Mouse (Mus musculus): ENCODE data around the gene Dyrk2.

Gene Dyrk2

DNA sequence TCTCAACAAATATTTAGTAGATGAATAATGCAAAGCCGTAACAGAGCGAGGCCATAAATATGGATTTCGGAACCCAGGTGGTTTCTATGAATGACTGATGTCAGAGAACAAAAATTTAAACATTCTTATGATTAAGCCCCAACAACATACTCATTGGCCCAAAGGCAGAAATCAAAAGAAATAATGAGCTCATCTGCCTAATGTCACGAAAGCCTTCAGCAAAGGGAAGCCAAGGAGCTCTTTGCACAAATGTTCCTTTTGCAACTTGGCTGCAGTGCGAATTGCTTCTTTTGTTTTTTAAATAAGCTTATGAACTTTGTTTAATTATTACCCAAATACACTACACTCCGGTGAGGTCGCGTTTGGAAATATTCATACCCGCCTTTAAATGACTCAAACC lies 29.4 kb downstream of the Dyrk2 start:
- no peak for DNase-seq

DNA sequence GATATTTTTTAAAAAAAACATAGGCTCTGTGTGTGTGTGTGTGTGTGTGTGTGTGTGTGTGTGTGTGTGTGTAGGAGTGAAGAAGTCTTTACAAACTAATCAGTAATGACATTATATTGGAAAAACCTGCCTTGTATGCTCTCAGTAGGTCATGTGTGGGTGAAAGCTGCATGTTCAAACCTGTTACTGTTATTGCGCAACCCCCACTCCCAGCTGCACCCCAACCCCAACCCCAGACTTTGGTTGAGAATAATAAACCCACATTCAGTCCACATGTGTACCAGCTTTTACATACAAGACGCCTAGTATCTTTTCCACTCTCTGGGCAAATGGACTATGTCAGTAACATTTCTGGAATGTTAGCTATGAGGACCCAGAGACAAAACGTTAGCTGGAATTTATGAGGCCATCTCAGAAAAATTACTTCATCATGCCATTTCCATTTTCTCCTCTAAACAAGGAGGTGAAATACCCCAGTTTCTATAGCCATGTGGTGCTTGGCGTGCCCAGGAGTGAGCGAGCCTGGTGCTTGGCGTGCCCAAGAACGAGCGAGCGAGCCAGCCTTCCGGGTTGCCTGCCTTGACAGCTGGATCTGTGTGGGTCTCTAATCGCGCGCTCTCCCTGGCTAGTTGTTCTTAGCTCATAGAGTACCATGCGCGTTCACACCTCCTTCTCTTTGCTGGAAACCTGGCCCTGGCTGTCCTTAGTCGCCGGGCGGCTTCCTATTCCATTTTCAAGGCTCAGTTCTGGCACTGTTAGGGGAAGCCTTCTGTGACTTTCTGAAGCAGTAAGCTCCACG lies 30.5 kb downstream of the Dyrk2 start:
- no peak for DNase-seq

DNA sequence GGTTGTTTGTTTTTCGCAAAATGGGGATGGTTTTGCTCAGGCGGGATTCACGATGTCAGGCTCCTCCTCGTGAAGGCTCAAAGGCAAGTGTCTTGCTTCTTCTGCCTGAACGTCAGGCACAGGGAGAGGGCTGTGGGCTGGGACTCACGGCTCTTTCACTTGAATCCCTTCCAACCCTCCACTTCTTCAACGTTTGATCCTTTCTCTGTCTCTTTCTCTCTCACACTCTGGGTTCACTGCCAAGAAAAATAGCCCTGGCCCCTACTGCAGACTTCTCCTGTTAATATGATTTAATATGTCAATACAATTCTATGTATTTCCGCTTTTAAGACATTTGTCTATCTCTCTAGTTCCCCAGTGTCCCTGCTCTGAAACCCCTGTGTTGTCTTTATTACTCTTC lies 32.4 kb downstream of the Dyrk2 start:
- no peak for DNase-seq

DNA sequence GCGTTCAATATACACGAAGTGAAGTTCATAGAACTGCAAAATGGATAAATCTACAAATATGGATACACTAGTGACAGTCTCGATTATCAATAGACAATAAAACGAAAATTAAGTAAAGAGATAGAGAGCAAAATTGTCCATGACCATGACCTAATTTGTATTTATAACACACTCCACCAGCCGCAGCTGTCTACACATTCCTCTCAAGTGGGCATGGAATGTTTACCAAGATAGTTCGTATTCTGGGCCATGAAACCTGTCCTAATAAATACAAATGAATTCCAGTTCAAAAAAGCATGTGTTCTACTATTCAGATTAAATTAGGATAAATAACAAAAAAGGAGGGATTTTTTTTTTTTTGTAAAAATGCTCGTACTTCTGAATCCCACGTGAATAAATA lies 38.8 kb downstream of the Dyrk2 start:
- DNase-seq: no peak

DNA sequence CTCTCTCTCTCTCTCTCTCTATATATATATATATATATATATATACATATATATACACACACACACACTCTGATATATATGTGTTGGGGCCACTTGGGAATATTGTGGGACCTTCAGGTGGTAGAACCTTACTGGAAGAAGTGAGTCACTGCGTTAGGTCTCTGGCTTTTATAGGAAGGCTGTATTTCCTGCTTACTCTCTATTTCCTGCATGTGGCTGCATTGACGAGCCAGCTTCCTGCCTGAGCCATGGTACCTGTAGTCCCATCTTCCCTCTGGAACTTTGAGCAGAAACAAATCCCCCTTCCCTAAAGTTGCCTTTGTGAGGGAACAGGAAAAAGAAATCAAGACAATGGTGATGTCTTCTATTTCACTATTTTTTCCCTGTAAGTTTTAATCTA lies 40.4 kb downstream of the Dyrk2 start:
- no peak for DNase-seq

DNA sequence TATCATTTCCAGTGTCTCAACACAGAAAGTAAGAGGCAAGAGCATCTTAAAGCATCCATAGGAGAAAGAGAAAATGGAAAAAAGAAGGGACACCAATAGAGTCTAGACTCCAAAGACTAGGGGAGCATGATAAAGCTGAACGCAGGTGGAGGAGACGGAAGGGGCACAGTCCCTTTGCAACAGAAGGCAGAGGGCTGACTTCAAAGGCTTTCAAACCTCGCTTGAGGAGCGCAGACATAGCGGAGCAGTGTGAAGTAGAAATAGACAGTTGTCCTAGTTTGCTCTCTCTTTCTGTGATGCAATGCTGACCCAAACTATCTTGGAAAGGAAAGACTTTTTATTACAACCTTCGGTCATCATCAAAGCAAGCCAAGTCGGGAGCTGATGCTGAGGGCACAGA lies 42.9 kb downstream of the Dyrk2 start:
- no peak for DNase-seq

DNA sequence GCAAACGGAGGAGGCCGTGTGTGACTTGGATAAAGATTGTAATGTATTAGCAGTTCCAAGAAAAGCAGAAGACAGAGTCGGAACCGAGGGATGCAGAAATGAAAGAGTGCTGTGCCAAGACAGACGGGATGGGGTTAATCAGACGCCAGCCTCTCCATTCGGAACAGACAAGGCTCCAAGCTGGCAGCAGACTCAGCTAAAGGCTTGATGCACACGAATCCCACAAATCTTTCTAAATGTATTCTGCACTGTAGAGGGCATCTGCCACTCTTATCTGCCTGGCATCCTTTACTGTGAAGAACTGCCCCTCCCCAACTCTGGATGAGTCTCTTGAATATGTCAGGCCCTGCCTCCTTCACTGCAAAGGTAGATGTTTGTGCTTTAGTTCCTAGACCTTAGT lies 45.2 kb downstream of the Dyrk2 start:
- DNase-seq: no peak

DNA sequence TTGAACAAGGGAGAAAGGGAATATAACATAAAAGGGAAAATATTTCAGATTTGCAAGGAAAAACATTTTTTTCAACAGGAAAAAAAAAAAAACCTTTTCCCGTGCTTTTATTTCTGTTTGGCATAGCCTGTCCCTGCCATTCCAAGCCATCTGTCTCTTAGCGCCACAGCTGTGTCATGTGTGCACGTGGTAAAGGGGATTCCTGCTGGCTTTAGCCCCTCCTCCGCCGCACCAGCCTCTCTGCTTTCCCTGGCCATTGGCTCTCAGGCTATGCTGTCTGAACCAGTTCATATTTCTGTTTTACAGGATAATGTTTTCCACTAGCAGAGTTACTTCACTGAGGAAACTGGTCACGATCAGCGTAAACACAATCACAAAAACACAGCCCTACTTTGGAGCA lies 49.1 kb downstream of the Dyrk2 start:
- peak; percentile 78 for DNase-seq

DNA sequence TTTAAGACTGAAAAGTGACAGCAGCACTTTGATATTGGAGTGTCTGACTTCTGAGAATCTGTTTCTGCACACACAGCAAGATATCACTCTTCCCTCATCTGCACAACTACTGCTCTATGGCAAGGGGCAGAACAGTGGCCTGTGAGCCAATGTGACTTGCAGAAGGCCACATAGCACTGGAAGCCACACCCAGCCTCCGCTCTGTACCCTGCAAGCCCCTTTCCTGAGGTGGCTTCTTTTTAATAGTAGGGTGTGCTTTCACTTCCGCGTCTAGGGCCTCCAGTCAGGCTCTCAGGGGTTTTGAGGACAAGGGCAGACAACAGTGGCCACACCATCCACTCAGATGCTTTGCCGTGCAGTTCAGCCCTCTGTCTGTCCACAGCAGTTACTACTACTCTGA lies 50.2 kb downstream of the Dyrk2 start:
- DNase-seq: no peak

DNA sequence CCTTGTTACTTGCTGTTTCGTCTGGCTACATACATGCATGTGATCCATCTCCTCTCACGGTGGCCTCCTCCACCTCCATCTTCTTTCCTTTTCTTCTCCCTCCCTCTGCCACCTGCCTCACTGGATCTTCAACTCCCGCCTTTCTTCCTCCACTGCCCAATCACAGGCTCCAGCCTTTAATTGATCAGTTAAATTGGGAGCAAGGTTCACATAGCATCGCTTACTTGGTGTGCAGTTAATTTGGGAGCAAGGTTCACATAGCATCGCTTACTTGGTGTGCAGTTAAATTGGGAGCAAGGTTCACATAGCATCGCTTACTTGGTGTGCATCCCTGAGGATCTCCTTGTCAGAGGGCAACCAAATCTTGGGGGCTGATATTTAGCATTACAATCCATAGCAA lies 52.9 kb downstream of the Dyrk2 start:
- no peak for DNase-seq

DNA sequence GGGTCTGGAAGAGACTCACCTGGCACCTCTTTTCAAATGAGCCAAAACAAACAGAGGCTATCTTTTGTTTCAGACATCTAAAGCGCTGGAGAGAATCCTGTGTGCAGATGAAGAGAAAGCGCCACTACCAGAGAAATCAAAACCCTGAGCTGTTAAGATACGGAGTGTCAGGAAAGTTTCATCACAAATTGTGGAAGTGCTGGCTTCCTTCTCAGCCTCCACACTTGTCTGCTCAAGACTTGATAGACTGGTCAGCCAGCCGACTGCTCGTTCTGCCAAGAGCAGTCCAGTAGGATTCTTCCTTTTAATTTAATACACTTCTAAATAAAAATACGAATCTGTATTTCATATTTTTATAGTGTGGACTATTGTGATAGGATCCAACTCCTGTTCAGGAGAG lies 58.1 kb downstream of the Dyrk2 start:
- DNase-seq: no peak

DNA sequence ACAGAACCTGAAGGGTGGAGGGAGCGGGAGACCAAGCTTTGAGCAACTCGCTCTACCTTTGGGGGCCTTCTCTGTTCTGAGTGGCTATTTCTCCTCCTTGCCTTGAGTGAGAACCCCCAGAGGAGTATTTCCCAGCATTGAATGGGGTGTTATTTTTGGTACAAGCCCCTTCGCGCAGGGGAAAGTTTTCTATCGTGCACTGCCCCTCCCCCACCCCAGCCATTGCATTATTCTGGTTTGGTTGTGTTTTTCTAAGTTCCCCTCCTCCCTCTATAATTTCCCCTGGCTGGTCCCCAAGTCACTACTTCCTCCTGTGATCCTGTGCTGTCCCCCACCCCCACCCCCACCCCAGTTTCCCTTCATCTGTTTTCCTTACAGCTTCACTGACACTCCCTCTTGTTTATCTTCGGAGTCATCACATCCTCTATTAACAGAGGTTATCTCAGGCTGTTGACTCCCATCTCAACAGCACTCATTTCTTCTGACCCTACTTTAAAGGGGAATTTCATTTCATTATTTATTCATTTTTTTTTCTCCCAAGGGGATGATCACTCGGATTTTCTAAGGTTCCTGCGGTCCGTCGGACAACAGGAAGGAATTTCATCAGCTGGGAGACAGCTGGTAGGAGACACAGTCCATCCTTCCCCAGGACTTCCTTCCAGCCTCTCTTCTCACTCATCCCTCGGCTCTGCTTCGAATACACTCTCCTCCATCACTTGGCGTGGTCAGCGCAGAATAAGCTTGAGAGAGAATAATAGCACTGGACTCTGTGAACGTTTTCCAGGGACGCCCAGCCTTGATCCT lies 58.9 kb downstream of the Dyrk2 start:
- DNase-seq: peak; percentile 75
